Mouse (Mus musculus) ES-Bruce4 (cell line): ENCODE results near the gene Uhrf1bp1. TPM values are rescaled to one million over a fixed set of nuclear protein-coding genes. Genes with fewer than 3 reads are reported as not detected.
A peak's percentile ranks its signal among the peaks of the same experiment; 100 is the strongest.

Experiments used
- H3K27ac ChIP-seq: 2 replicates; pipeline ENCODE4 v1.5.1; 2012; ENCODE audit warnings: low read length, inconsistent platforms; ENCODE audit not compliant: insufficient read depth
- H3K27me3 ChIP-seq: 2 replicates; pipeline ENCODE4 v1.6.1; 2012; ENCODE audit warnings: mild to moderate bottlenecking, low read length, inconsistent platforms; ENCODE audit not compliant: control insufficient read depth, poor library complexity, insufficient read depth, severe bottlenecking
- H3K36me3 ChIP-seq: 2 replicates; pipeline ENCODE4 v1.6.1; 2012; ENCODE audit warnings: inconsistent platforms, mild to moderate bottlenecking, low read length, moderate library complexity; ENCODE audit not compliant: control insufficient read depth, poor library complexity, insufficient read depth, severe bottlenecking
- H3K4me1 ChIP-seq: one replicate; pipeline ENCODE4 v1.8.1; 2011; ENCODE audit warnings: low read length; ENCODE audit not compliant: control insufficient read depth, insufficient read depth
- H3K4me3 ChIP-seq: 2 replicates; pipeline ENCODE4 v1.5.1; 2011; ENCODE audit warnings: low read depth, mild to moderate bottlenecking, low read length
- H3K9ac ChIP-seq: 2 replicates; pipeline ENCODE4 v1.6.1; 2012; ENCODE audit warnings: low read depth, mild to moderate bottlenecking, inconsistent platforms; ENCODE audit not compliant: poor library complexity, severe bottlenecking
- H3K9me3 ChIP-seq: replicated peaks from 2 replicates; pipeline ENCODE4 v1.6.1; 2012; ENCODE audit warnings: mild to moderate bottlenecking, low read length, inconsistent platforms; ENCODE audit not compliant: control insufficient read depth, poor library complexity, insufficient read depth, severe bottlenecking
- CTCF ChIP-seq: IDR thresholded peaks from one replicate; pipeline ENCODE4 v1.8.1; 2011; ENCODE audit warnings: low read depth, low read length
- EP300 ChIP-seq: IDR thresholded peaks from 2 replicates; pipeline ENCODE4 v1.6.1; 2011; ENCODE audit warnings: low read depth, low read length; ENCODE audit not compliant: insufficient read depth
- POLR2A ChIP-seq: IDR thresholded peaks from one replicate; pipeline ENCODE4 v1.8.1; 2011; ENCODE audit warnings: low read length; ENCODE audit not compliant: insufficient read depth
- polyA plus RNA-seq: library from polyadenylated mRNA; stranded (reverse); fragments of >200 nt; gene quantifications from 2 replicates; pipeline ENCODE4 v1.2.4, GENCODE M21; 2011; ENCODE audit warnings: low read depth; ENCODE audit not compliant: missing spikeins, insufficient read depth, insufficient read length

Uhrf1bp1 gene
- polyA plus RNA-seq, 1 experiment: 22.3 TPM

DNA sequence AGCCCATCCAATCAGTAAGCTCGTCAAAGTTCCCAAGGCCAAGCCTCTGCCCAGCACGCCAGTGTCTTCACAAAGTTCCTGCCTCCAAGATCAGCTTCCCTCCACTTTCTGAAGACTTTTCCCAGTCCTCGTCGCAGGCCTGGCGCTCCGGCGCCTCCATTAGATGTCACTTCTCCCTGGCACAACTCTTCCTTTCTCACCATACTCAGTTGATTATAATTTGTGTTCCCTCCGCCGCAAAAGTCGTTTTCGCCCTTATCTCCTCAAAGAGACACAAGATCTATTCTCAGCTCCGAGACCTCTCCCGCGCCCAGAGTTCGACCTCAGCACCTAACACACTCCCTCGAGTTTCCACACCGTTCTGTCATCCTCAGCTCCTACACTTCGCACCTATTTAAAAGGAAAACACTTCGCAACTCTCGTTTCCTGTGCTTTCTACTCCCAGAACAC lies 36.7 kb upstream of the Uhrf1bp1 start:
- H3K27me3 ChIP-seq: no peaks in the 10 kb centered on the region
- no peaks in the 10 kb centered on the region for H3K9me3 ChIP-seq
- H3K36me3 ChIP-seq: no peaks in the 10 kb centered on the region
- H3K4me3 ChIP-seq: peak overlapping the region; percentile 87
- no peak overlapping the region for H3K27ac ChIP-seq
- peak overlapping the region; percentile 86 for H3K9ac ChIP-seq
- H3K4me1 ChIP-seq: peaks cover 1% of the 10 kb centered on the region
- TF ChIP-seq CTCF (no peak), EP300 (no peak), POLR2A (no peak)

DNA sequence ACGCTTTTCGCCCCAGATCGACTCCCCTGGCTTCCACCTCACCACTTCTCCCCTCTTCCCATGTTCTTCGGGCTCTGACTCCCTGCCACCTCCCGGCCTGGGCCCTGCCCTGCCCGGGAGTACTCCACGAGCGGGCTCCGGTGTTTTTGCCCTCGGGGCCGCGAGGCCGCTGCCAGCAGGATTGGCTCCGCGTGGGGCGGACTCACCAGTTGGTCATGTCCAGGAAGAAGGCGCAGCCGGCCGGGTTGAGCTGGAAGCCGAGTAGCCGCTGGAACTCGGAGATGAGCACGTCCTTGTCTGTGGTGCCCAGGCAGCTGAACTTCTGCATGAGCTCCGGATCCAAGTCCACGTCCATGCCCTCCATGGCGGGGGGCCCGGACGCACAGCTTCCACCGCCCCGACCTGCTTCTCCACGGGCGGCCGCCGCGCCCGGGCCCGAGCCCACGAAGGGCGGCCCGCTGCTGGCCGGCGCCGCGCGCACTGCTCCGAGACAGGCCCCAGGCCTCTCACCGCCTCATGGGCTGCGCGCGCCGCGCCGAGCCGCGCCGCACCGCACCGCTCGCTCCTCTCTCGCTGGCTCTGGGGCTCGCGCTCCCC lies 36.2 kb upstream of the Uhrf1bp1 start:
- H3K27me3 ChIP-seq: no peaks in the 10 kb centered on the region
- H3K36me3 ChIP-seq: no peaks in the 10 kb centered on the region
- H3K4me3 ChIP-seq: peak overlapping the region; percentile 87
- TF ChIP-seq CTCF (no peak), POLR2A (no peak), EP300 (no peak)
- H3K9me3 ChIP-seq: no peaks in the 10 kb centered on the region
- peaks cover 1% of the 10 kb centered on the region for H3K4me1 ChIP-seq
- peak overlapping the region; percentile 86 for H3K9ac ChIP-seq
- no peak overlapping the region for H3K27ac ChIP-seq

DNA sequence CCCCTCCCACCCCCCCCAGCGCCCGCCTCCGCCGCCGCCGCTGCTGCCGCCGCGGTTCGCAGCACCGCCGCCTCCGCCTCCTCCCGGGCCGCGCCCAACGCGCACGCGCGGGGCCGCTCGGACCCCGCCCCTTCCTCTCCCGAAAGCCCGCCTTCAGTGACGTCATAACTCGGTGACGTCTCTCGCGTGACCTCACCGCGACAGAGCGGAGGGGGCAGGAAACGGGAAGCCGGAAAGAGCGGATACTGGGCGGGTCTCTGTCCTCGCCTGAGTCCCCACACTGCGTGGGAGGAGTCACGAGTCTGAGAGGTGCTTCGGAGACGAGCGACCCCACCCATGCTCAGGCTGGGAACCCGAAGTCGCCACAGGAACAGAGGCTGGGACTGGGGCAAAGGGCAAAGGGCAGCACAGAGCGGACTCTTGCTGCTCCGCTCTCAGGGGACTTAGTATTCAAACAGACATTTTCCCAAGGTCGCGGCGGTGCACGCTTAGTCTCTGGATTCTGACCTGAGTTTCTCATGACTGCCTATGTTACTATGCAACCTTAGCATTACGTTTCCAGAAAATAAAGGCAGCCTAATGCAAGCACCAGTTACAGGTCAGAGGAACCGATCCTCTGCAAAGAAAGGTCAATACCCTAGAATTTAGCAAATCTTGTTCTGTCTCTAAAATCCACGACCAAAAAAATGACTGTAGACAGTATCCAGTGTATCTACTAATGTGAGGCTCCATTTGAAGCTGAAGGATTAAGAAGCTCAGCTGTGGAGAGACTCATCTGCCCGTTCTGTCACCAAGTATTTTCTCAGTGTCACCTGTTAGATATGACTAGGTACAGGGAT lies 35.5 kb upstream of the Uhrf1bp1 start, which contains the start of gene D17Wsu92e:
Gene D17Wsu92e, minus strand, starts transcription at position 81 of the 839 bp plus-strand sequence.
- TF ChIP-seq CTCF (no peak), POLR2A (peak; percentile 78), EP300 (peak; percentile 57; the same call in 1 of the 2 replicates)
- peak within 1 kb of the TSS; percentile 87 for H3K4me3 ChIP-seq
- peaks cover 5% of the 10 kb centered on the region for H3K4me1 ChIP-seq
- H3K36me3 ChIP-seq: no peaks in the 10 kb centered on the region
- H3K9me3 ChIP-seq: no peaks in the 10 kb centered on the region
- H3K9ac ChIP-seq: peak within 1 kb of the TSS; percentile 86
- H3K27me3 ChIP-seq: no peaks in the 10 kb centered on the region
- peak within 1 kb of the TSS; percentile 64 for H3K27ac ChIP-seq

DNA sequence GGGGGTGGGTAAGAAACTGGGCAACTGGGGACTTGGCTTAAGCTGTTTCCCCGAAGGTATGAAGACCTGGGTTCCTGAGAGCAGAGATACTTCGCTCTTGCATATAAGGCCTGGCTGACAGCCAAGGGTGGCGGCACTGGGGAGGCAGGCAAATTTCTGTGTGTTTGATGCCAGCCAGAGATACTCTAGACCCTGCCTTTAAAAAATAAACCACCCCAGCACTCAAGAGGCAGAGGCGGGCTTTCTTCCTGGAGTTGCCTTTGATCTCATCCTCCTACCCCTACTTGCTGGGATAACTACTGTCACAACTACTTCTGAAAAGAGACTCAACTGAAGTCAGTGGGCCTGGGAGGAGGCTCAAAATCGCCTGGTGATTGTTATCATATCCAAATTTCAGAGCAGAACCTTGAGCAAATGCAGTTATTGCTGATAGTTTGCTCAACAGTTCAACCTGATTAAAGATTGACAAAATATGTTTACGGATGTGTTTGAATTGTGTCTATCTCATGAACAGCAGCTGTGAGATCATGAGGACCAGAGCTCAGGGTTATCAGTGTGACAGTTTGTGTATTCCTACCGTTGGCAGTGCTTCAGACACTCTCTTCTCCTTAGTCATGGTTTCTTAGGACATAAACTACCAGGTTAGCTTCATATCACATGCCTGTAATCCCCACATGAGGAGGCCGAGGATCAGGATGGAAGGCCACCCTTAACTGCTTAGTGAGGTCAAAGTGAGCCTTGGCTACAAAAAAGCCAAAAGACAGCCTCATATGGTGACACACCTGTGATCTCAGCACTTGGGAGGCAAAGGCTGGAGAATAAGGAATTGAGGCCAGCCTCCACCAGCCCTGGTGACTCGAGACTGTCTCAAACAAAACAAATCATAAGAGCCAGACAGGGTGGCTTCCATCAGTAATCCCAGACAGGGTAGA lies 34.6 kb upstream of the Uhrf1bp1 start:
- Histone ChIP-seq H3K27ac (peak overlapping the region; percentile 64), H3K9ac (peak overlapping the region; percentile 42), H3K4me3 (peak overlapping the region; percentile 43; the same call in 1 of the 2 replicates), H3K9me3 (no peaks in the 10 kb centered on the region), H3K36me3 (no peaks in the 10 kb centered on the region), H3K4me1 (peaks cover 4% of the 10 kb centered on the region), H3K27me3 (no peaks in the 10 kb centered on the region)
- TF ChIP-seq POLR2A (no peak), CTCF (no peak), EP300 (no peak)

DNA sequence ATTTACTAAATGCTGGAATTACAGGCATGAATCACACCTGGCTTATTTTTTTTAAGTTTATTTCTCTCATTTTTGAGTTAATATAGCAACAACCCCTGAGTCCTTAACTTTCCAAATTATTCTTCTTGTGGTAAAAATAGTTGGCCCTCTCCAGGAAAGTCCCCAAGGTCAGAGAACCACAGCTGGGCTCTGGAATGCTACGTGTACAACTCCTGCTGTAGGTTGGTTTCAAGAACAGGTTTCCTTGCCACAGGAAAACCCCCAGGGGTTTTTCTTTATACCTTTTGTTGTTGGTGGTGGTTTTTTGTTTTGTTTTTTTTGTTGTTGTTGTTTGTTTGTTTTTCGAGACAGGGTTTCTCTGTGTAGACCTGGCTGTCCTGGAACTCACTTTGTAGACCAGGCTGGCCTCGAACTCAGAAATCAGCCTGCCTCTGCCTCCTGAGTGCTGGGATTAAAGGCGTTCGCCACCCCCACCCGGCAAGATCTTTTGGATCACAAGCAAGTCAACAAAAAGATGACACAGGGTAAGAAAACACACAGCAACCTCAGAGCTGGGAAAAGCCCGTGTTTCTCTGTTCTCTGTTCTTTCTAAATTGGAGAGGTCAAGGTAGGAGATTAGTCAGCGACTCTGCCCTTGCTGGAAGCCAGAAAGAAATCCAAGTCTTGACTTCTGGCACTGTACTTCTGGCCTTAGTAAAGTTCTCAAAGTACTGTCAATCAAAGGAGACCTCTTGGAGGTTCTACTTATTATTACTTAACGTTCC lies 32.9 kb upstream of the Uhrf1bp1 start:
- Histone ChIP-seq H3K4me1 (peaks cover 5% of the 10 kb centered on the region), H3K36me3 (no peaks in the 10 kb centered on the region), H3K9ac (no peak overlapping the region), H3K9me3 (no peaks in the 10 kb centered on the region), H3K4me3 (no peak overlapping the region), H3K27ac (no peak overlapping the region), H3K27me3 (no peaks in the 10 kb centered on the region)
- no peak for TF ChIP-seq POLR2A
- TF ChIP-seq EP300: no peak
- TF ChIP-seq CTCF: no peak
